Mouse (Mus musculus): ENCODE data around the gene Errfi1. TPM values are rescaled to one million over a fixed set of nuclear protein-coding genes. Genes with fewer than 3 reads are reported as not detected.
A peak's percentile ranks its signal among the peaks of the same experiment; 100 is the strongest.
"Not testable (repeated sequence)": the region's sequence is repeated elsewhere in the genome, so short reads cannot be mapped to it uniquely, and the experiment has no call there.

Gene Errfi1
- polyA plus RNA-seq, 1 experiment from 2014 or later, result 24.3 TPM

GRCm38 (mm10) chr4:150908512-150908911, 54.8 kb downstream of the Errfi1 start:
- H3K9me3 ChIP-seq; H3K27ac ChIP-seq; H3K27me3 ChIP-seq; ATAC-seq (ENCODE audit: low FRiP score, low read depth): not testable (repeated sequence)
- peak overlapping the region; percentile 94; the same call in 1 of the 2 replicates for H3K9ac ChIP-seq
- WGBS, result 75% methylated on average over 5 of the region's 5 CpGs
- H3K4me3 ChIP-seq, result peak overlapping the region; percentile 89
- peaks cover 17% of the 10 kb centered on the region for H3K4me1 ChIP-seq
- peak overlapping the region; percentile 83 for H3K4me2 ChIP-seq (replicated peaks)
- peaks cover 34% of the 10 kb centered on the region for H3K36me3 ChIP-seq

DNA sequence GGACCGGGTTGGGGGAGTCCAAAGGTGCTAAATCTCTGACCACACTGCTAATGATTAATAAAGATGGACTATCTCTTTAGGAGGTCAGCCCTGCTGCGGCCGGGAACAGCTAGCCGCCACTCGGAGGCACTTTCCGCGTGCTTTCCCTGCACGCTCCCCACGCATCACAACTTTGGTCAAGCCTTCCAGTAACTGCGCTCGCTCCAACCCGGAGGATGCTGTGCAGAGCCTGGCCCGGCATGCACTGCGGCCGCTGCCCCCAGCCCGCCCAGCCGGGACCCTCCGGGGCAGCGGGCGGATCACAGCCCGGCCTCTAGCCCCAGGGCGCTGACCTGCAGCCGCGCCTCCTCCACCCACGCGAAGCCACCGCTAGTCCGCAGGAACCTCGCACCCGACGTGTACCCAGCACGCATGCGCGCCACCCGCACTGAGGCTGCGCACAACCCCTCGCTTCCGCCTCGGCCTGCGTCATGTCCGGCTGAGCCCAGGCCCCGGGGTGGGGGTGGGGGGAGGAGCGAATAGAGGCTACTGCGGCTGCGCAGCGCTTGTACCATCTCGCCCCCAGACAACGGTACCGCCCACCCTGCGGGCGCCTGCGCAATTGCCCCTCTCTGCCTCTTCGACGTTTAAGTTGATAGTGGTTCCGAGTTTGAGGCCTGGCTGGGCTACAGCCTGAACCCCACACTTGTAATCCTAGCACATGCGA, 55.9 kb downstream of the Errfi1 start:
- Histone ChIP-seq H3K4me2 (replicated peaks) (peak overlapping the region; percentile 83), H3K27me3 (no peaks in the 10 kb centered on the region), H3K27ac (peak overlapping the region; percentile 61), H3K36me3 (peaks cover 26% of the 10 kb centered on the region), H3K9me3 (no peaks in the 10 kb centered on the region), H3K4me1 (peaks cover 21% of the 10 kb centered on the region), H3K4me3 (peak overlapping the region; percentile 89), H3K9ac (peak overlapping the region; percentile 94)
- ATAC-seq (ENCODE audit: low FRiP score, low read depth), result peak; percentile 92
- under 1% methylated on average over 56 of the region's 56 CpGs for WGBS

DNA sequence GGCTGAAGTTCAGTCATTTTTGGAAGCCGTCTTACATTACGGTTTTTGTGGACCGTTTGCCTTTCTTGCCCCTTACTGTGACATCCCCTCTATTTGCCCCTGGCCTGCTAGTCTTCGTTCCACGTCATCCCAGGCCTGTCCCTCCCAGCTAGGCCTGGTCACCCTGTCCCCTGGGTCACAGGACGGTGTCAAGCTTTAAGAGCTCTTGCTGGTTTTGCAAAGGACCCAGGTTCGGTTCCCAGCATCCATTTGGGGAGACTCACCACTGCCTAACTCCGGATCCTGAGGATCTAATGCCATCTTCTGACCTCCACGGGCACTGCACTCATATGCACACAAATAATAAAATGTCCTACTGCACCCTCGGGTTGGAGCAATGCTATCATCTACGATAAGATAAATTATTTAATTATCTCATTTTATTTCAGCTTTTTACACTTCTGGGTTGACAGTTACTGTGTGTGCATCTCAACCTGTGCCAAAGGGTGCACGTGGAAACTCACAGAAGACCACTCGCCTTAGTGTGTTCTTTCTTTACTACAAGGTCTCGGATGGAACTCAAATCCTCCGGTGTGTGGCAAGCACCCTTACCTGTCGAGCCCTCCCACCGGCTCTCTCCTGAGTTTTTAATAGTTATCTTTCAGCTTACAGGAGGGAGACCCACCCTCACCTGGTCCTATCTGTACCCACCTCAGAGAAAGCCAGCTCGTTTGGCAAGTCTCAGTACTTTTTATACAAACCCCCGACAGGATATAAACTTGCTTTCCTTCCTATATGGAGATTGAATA, 56.6 kb downstream of the Errfi1 start:
- 85% methylated on average over 19 of the region's 19 CpGs for WGBS
- Histone ChIP-seq H3K36me3 (peaks cover 20% of the 10 kb centered on the region), H3K4me3 (peak overlapping the region; percentile 89), H3K4me1 (peaks cover 27% of the 10 kb centered on the region), H3K27ac (peak overlapping the region; percentile 34), H3K9ac (peak overlapping the region; percentile 35; the same call in 1 of the 2 replicates), H3K4me2 (replicated peaks) (peak overlapping the region; percentile 83), H3K9me3 (no peaks in the 10 kb centered on the region), H3K27me3 (no peaks in the 10 kb centered on the region)
- ATAC-seq (ENCODE audit: low FRiP score, low read depth), result no peak

GRCm38 (mm10) chr4:150913743-150914142, 60.0 kb downstream of the Errfi1 start:
- Histone ChIP-seq H3K4me3 (peak overlapping the region; percentile 69), H3K9me3 (no peaks in the 10 kb centered on the region), H3K27ac (peak overlapping the region; percentile 82; the same call in 1 of the 2 replicates), H3K4me2 (replicated peaks) (peak overlapping the region; percentile 77), H3K27me3 (no peaks in the 10 kb centered on the region), H3K9ac (peak overlapping the region; percentile 76), H3K36me3 (no peaks in the 10 kb centered on the region), H3K4me1 (peaks cover 21% of the 10 kb centered on the region)
- WGBS, result 18% methylated on average over 12 of the region's 12 CpGs
- no peak for ATAC-seq (ENCODE audit: low FRiP score, low read depth)

- peak; percentile 90 for ATAC-seq (ENCODE audit: low FRiP score, low read depth)
- H3K9ac ChIP-seq, result peak within 1 kb of the TSS; percentile 84
- WGBS, result under 1% methylated on average over 48 of the region's 48 CpGs
- peak within 1 kb of the TSS; percentile 69 for H3K4me3 ChIP-seq
- peaks cover 17% of the 10 kb centered on the region for H3K4me1 ChIP-seq
- peak within 1 kb of the TSS; percentile 82 for H3K27ac ChIP-seq
- H3K27me3 ChIP-seq, result no peaks in the 10 kb centered on the region
- peak within 1 kb of the TSS; percentile 77 for H3K4me2 ChIP-seq (replicated peaks)
- H3K9me3 ChIP-seq, result no peaks in the 10 kb centered on the region
- no peaks in the 10 kb centered on the region for H3K36me3 ChIP-seq
Observed at GRCm38 (mm10) chr4:150914290-150914733, 60.6 kb downstream of the Errfi1 start, which contains the start of the genes Park7 and Tnfrsf9. Park7 (minus strand) TSS chr4:150914437. Tnfrsf9 (plus strand) TSS chr4:150914562.

GRCm38 (mm10) chr4:150915181-150915906, 61.6 kb downstream of the Errfi1 start:
- Histone ChIP-seq H3K9ac (peak overlapping the region; percentile 84), H3K4me3 (peak overlapping the region; percentile 69), H3K27ac (no peak overlapping the region), H3K4me1 (peaks cover 17% of the 10 kb centered on the region), H3K27me3 (no peaks in the 10 kb centered on the region), H3K36me3 (no peaks in the 10 kb centered on the region), H3K9me3 (no peaks in the 10 kb centered on the region), H3K4me2 (replicated peaks) (peak overlapping the region; percentile 77)
- ATAC-seq (ENCODE audit: low FRiP score, low read depth), result no peak
- 67% methylated on average over 10 of the region's 10 CpGs for WGBS

GRCm38 (mm10) chr4:150917336-150918027, 63.8 kb downstream of the Errfi1 start:
- H3K36me3 ChIP-seq, result no peaks in the 10 kb centered on the region
- H3K4me1 ChIP-seq, result peaks cover 17% of the 10 kb centered on the region
- WGBS, result 75% methylated on average over 8 of the region's 8 CpGs
- H3K27me3 ChIP-seq, result no peaks in the 10 kb centered on the region
- no peak overlapping the region for H3K27ac ChIP-seq
- H3K4me2 ChIP-seq (replicated peaks), result no peak overlapping the region
- no peaks in the 10 kb centered on the region for H3K9me3 ChIP-seq
- no peak overlapping the region for H3K4me3 ChIP-seq
- no peak overlapping the region for H3K9ac ChIP-seq
- ATAC-seq (ENCODE audit: low FRiP score, low read depth), result no peak

Other genes starting within 250 kb of the Errfi1 start
- gene Slc45a1, start 201.7 kb upstream of the Errfi1 start, polyA plus RNA-seq (2015; fragmentation: Nextera tagmentation; extraction: Ambion mirVana), result 0.43 and 0.51 TPM in 2 replicates
- 411 and 442 TPM in 2 replicates for gene Park7, start 60.5 kb downstream of the Errfi1 start, polyA plus RNA-seq (2015; fragmentation: Nextera tagmentation; extraction: Ambion mirVana)
- 0.40 and 0.51 TPM in 2 replicates for gene Tnfrsf9, start 60.6 kb downstream of the Errfi1 start, polyA plus RNA-seq (2015; fragmentation: Nextera tagmentation; extraction: Ambion mirVana)
- gene Uts2, start 143.2 kb downstream of the Errfi1 start, polyA plus RNA-seq (2015; fragmentation: Nextera tagmentation; extraction: Ambion mirVana), result not detected in 2 replicates
- gene Per3, start 190.7 kb downstream of the Errfi1 start, polyA plus RNA-seq (2015; fragmentation: Nextera tagmentation; extraction: Ambion mirVana), result 7.0 and 7.4 TPM in 2 replicates
- gene Vamp3, start 204.0 kb downstream of the Errfi1 start, polyA plus RNA-seq (2015; fragmentation: Nextera tagmentation; extraction: Ambion mirVana), result 114 and 117 TPM in 2 replicates
- gene Gm13090, start 235.7 kb downstream of the Errfi1 start, polyA plus RNA-seq (2015; fragmentation: Nextera tagmentation; extraction: Ambion mirVana), result not detected in 2 replicates